Mouse (Mus musculus) neural tube, embryonic 15.5 days (tissue): ENCODE measurements at regions not wholly inside any gene's neighbourhood (a gene's known extent, or its start where the extent isn't known, plus 50 kb on each side); places are given as distances from the start of the nearest gene placed in this dataset.
"Not testable (repeated sequence)": the region's sequence is repeated elsewhere in the genome, so short reads cannot be mapped to it uniquely, and the experiment has no call there.

Experiments used
- ATAC-seq: fragments of 200-750 bp; cut with Nextera tagmentation; 2 replicates; pipeline ENCODE4 v1.8.0; 2017; ENCODE audit warnings: mild to moderate bottlenecking, moderate TSS enrichment, moderate library complexity; ENCODE audit not compliant: low FRiP score
- H3K27ac ChIP-seq: fragments of 300-500 bp; sonication (generic); replicated peaks from 2 replicates; pipeline ENCODE4 v1.5.1; 2015; ENCODE audit warnings: mild to moderate bottlenecking, inconsistent platforms
- H3K27me3 ChIP-seq: fragments of 300-500 bp; sonication (generic); replicated peaks from 2 replicates; pipeline ENCODE4 v1.6.1; 2015; ENCODE audit warnings: inconsistent platforms
- H3K36me3 ChIP-seq: fragments of 300-500 bp; sonication (generic); 2 replicates; pipeline ENCODE4 v1.6.1; 2015; ENCODE audit warnings: inconsistent platforms
- H3K4me1 ChIP-seq: fragments of 300-500 bp; sonication (generic); 2 replicates; pipeline ENCODE4 v1.6.1; 2015; ENCODE audit warnings: inconsistent platforms
- H3K4me2 ChIP-seq: fragments of 300-500 bp; sonication (generic); 2 replicates; pipeline ENCODE4 v1.6.1; 2015; ENCODE audit warnings: inconsistent platforms, mild to moderate bottlenecking, moderate library complexity
- H3K4me3 ChIP-seq: fragments of 300-500 bp; sonication (generic); replicated peaks from 2 replicates; pipeline ENCODE4 v1.5.1; 2015; ENCODE audit warnings: mild to moderate bottlenecking, inconsistent platforms
- H3K9ac ChIP-seq: fragments of 300-500 bp; sonication (generic); replicated peaks from 2 replicates; pipeline ENCODE4 v1.6.1; 2015; ENCODE audit warnings: mild to moderate bottlenecking, inconsistent platforms
- H3K9me3 ChIP-seq: fragments of 300-500 bp; sonication (generic); replicated peaks from 2 replicates; pipeline ENCODE4 v1.6.1; 2016; ENCODE audit warnings: inconsistent platforms
- WGBS: fragments of 180-500 bp; shearing (Covaris S2); methylation state at CpG from one replicate; pipeline ENCODE4 v1.1.7; 2015; ENCODE audit warnings: mixed read lengths; 5-methylcytosine and 5-hydroxymethylcytosine counted together

GRCm38 (mm10) chr6:37618990-37619389 lies 89.0 kb downstream of the Akr1d1 start:
- Histone ChIP-seq H3K4me3 (no peak overlapping the region), H3K9ac (no peak overlapping the region), H3K27me3 (no peaks in the 10 kb centered on the region), H3K4me2 (no peak overlapping the region), H3K4me1 (no peaks in the 10 kb centered on the region), H3K9me3 (no peaks in the 10 kb centered on the region), H3K36me3 (no peaks in the 10 kb centered on the region), H3K27ac (no peak overlapping the region)
- WGBS: 91% methylated on average over 9 of the region's 9 CpGs
- ATAC-seq: no peak

- Histone ChIP-seq H3K4me2 (no peak overlapping the region), H3K27ac (no peak overlapping the region), H3K36me3 (no peaks in the 10 kb centered on the region), H3K4me3 (no peak overlapping the region), H3K4me1 (no peaks in the 10 kb centered on the region), H3K9ac (no peak overlapping the region), H3K27me3 (no peaks in the 10 kb centered on the region), H3K9me3 (no peaks in the 10 kb centered on the region)
- WGBS: 37% methylated on average over 7 of the region's 7 CpGs
- ATAC-seq: no peak
Measured at GRCm38 (mm10) chr6:37621364-37622029, 91.5 kb downstream of the Akr1d1 start.

- Histone ChIP-seq H3K4me2 (no peak overlapping the region), H3K9me3 (no peaks in the 10 kb centered on the region), H3K36me3 (no peaks in the 10 kb centered on the region), H3K4me3 (no peak overlapping the region), H3K4me1 (no peaks in the 10 kb centered on the region), H3K27me3 (no peaks in the 10 kb centered on the region), H3K27ac (no peak overlapping the region), H3K9ac (no peak overlapping the region)
- WGBS: 79% methylated on average over 2 of the region's 2 CpGs
- ATAC-seq: no peak
Measured at GRCm38 (mm10) chr6:37622273-37622672, 92.3 kb downstream of the Akr1d1 start.

- ATAC-seq: no peak
- Histone ChIP-seq H3K27me3 (no peaks in the 10 kb centered on the region), H3K4me2 (no peak overlapping the region), H3K36me3 (no peaks in the 10 kb centered on the region), H3K9me3 (no peaks in the 10 kb centered on the region), H3K4me3 (no peak overlapping the region), H3K27ac (no peak overlapping the region), H3K4me1 (no peaks in the 10 kb centered on the region), H3K9ac (no peak overlapping the region)
- WGBS: 89% methylated on average over 5 of the region's 5 CpGs
Measured at GRCm38 (mm10) chr6:37627206-37627605, 97.2 kb downstream of the Akr1d1 start.

GRCm38 (mm10) chr6:37633948-37634347 lies 104.0 kb downstream of the Akr1d1 start:
- ATAC-seq: no peak
- H3K9ac ChIP-seq: no peak overlapping the region
- no peak overlapping the region for H3K4me2 ChIP-seq
- WGBS: 95% methylated on average over 1 of the region's 1 CpGs
- H3K9me3 ChIP-seq: no peaks in the 10 kb centered on the region
- no peaks in the 10 kb centered on the region for H3K36me3 ChIP-seq
- H3K4me1 ChIP-seq: no peaks in the 10 kb centered on the region
- H3K4me3 ChIP-seq: no peak overlapping the region
- H3K27me3 ChIP-seq: no peaks in the 10 kb centered on the region
- H3K27ac ChIP-seq: no peak overlapping the region

- Histone ChIP-seq H3K4me2 (no peak overlapping the region; the same call in 1 of the 2 replicates), H3K4me1 (peaks cover 29% of the 10 kb centered on the region), H3K9me3 (no peaks in the 10 kb centered on the region), H3K9ac (no peak overlapping the region), H3K27ac (peak overlapping the region; percentile 85), H3K36me3 (no peaks in the 10 kb centered on the region), H3K4me3 (no peak overlapping the region), H3K27me3 (no peaks in the 10 kb centered on the region)
- WGBS: 31% methylated on average over 4 of the region's 4 CpGs
- no peak for ATAC-seq
Measured at GRCm38 (mm10) chr6:37642066-37642465, 112.1 kb downstream of the Akr1d1 start.

- Histone ChIP-seq H3K9me3 (no peaks in the 10 kb centered on the region), H3K27me3 (no peaks in the 10 kb centered on the region), H3K4me1 (peaks cover 29% of the 10 kb centered on the region), H3K9ac (no peak overlapping the region; the same call in 1 of the 2 replicates), H3K4me3 (peak overlapping the region; percentile 26), H3K4me2 (peak overlapping the region; percentile 51), H3K27ac (peak overlapping the region; percentile 85), H3K36me3 (no peaks in the 10 kb centered on the region)
- WGBS: 12% methylated on average over 8 of the region's 8 CpGs
- ATAC-seq: peak; percentile 73
Measured at GRCm38 (mm10) chr6:37642701-37643121, 112.7 kb downstream of the Akr1d1 start.

- ATAC-seq: no peak
- Histone ChIP-seq H3K27ac (peak overlapping the region; percentile 85), H3K4me3 (no peak overlapping the region), H3K9ac (no peak overlapping the region), H3K4me2 (peak overlapping the region; percentile 51), H3K27me3 (no peaks in the 10 kb centered on the region), H3K4me1 (peaks cover 29% of the 10 kb centered on the region), H3K36me3 (no peaks in the 10 kb centered on the region), H3K9me3 (no peaks in the 10 kb centered on the region)
- WGBS: 7% methylated on average over 4 of the region's 4 CpGs
Measured at GRCm38 (mm10) chr6:37643176-37643575, 113.2 kb downstream of the Akr1d1 start.

GRCm38 (mm10) chr6:37643718-37644117 lies 113.7 kb downstream of the Akr1d1 start:
- peaks cover 29% of the 10 kb centered on the region for H3K4me1 ChIP-seq
- no peaks in the 10 kb centered on the region for H3K36me3 ChIP-seq
- H3K4me2 ChIP-seq: no peak overlapping the region
- no peaks in the 10 kb centered on the region for H3K27me3 ChIP-seq
- peak; percentile 64 for ATAC-seq
- H3K9ac ChIP-seq: no peak overlapping the region
- H3K9me3 ChIP-seq: no peaks in the 10 kb centered on the region
- 12% methylated on average over 2 of the region's 2 CpGs for WGBS
- H3K4me3 ChIP-seq: no peak overlapping the region
- peak overlapping the region; percentile 76 for H3K27ac ChIP-seq

- no peaks in the 10 kb centered on the region for H3K36me3 ChIP-seq
- 10% methylated on average over 14 of the region's 14 CpGs for WGBS
- no peaks in the 10 kb centered on the region for H3K9me3 ChIP-seq
- no peak overlapping the region for H3K4me3 ChIP-seq
- peaks cover 29% of the 10 kb centered on the region for H3K4me1 ChIP-seq
- no peak overlapping the region for H3K9ac ChIP-seq
- peak overlapping the region; percentile 38 for H3K4me2 ChIP-seq
- H3K27ac ChIP-seq: peak overlapping the region; percentile 77
- peak; percentile 71 for ATAC-seq
- no peaks in the 10 kb centered on the region for H3K27me3 ChIP-seq
Measured at GRCm38 (mm10) chr6:37645551-37645950, 115.6 kb downstream of the Akr1d1 start.

- not testable (repeated sequence) for H3K9ac ChIP-seq, H3K4me2 ChIP-seq
- 100% methylated on average over 3 of the region's 3 CpGs for WGBS
Measured at GRCm38 (mm10) chr6:37657300-37657699, 127.3 kb downstream of the Akr1d1 start.

GRCm38 (mm10) chr6:37658021-37658650 lies 128.2 kb downstream of the Akr1d1 start:
- 14% methylated on average over 6 of the region's 6 CpGs for WGBS
- Histone ChIP-seq H3K9me3 (no peaks in the 10 kb centered on the region), H3K4me2 (no peak overlapping the region), H3K27me3 (no peaks in the 10 kb centered on the region), H3K36me3 (no peaks in the 10 kb centered on the region), H3K9ac (no peak overlapping the region), H3K4me1 (no peaks in the 10 kb centered on the region), H3K27ac (no peak overlapping the region), H3K4me3 (no peak overlapping the region)
- no peak for ATAC-seq

More at GRCm38 (mm10) chr6:37657300-37657699, 127.3 kb downstream of the Akr1d1 start:
- H3K4me1 ChIP-seq, H3K27me3 ChIP-seq, ATAC-seq, H3K9me3 ChIP-seq, H3K36me3 ChIP-seq, H3K27ac ChIP-seq, H3K4me3 ChIP-seq: not testable (repeated sequence)
